Mouse (Mus musculus): Measurements from ENCODE around the gene Gstt1. TPM values are rescaled to one million over a fixed set of nuclear protein-coding genes. Genes with fewer than 3 reads are reported as not detected.
"Not testable (repeated sequence)": the region's sequence is repeated elsewhere in the genome, so short reads cannot be mapped to it uniquely, and the experiment has no call there.

The Gstt1 gene
- total RNA-seq (2021) = 10 to 100 TPM; 37.6 to 47.8 TPM
- long read RNA-seq, experiment 1, transcript Gstt1-201 (5 exons, 1,037 nt) = major isoform, 50 of 60 reads
- long read RNA-seq, experiment 1, partial matches to known transcripts = 1 of 60 reads
- long read RNA-seq, experiment 1, other reads (novel, unspliced or antisense) = 9 of 60 reads
- long read RNA-seq, experiment 2, transcript Gstt1-201 (5 exons, 1,037 nt) = major isoform, 22 of 24 reads
- long read RNA-seq, experiment 2, partial matches to known transcripts = 0 of 24 reads
- long read RNA-seq, experiment 2, other reads (novel, unspliced or antisense) = 2 of 24 reads

DNA sequence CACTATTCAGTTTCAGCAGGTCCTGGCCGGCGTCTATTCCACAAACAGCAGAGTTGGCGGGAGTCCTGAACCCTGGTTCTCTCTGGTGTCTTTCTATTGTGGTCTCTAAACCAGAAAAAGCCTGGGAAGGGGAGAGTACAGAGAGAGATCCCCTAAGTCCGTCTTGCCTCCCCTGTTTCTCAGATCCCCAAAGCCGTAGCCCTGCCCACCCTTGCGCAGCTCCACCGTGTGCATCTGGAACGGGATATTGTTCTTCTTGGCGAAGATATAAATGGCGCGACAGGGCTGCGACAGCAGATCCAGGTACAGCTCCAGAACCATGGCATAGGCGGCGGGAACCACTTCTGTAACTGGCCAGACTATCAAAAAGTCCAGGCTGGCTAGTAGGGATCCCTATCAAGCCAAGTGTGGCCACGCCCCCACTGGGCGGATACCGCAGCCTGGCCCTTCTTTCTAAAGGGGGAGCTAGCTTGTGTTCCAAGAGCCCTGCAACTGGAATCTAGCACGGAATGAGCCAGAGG, at the start of gene Gstt1:
Gstt1 (minus strand) TSS at position 409 of the 521 bp plus-strand sequence.
- peak; percentile 75 to 86 for DNase-seq

DNA sequence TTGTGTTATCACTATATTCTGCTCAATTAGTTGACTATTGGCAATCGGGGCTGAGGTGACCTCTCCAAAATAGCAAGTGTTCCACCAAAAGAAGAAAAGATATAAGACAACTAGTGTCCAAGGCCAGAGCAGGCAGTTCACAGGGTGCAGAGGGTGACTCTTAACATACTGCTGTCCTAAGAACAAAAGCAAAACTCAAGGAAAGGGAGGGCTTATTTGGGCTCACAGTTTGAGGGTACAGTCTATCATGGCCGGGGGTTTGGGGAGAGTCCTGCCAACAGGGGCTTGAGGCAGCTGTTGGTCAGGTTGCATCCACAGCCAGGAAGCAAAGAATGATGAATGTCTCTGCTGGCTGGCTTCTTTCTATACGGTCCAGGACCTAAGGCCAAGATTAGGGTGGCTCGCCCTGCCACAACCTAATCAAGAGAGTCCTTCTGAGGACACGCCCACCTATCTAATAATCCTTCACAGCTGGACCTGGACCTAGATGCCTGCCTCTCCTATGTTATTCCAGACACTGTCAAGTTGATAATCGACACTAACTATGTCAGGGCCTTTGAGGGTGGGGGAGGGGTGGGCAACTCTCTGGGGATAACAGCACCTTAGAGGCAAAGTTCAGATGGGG, 47.0 kb upstream of the Gstt1 start:
- DNase-seq = no peak

GRCm38 (mm10) chr10:75844800-75845199, 46.4 kb upstream of the Gstt1 start:
- no peak for DNase-seq

DNA sequence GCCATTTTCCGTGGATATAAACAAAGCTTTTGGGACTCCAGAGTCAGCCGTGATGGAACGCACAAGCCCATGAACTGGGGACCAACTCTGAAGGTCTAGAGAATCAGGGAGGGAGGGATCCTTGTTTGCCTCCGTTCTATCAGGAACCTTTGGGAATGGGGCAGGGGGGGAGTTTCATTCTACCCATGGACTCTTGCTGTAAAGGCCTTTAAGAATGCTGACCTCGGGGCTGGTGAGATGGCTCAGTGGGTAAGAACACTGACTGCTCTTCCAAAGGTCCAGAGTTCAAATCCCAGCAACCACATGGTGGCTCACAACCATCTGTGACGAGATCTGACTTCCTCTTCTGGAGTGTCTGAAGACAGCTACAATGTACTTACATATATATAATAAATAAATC, 45.5 kb upstream of the Gstt1 start:
- DNase-seq = not testable (repeated sequence)

- DNase-seq = no peak
Measured at GRCm38 (mm10) chr10:75839092-75839491, 40.7 kb upstream of the Gstt1 start.

GRCm38 (mm10) chr10:75837248-75837759, 38.9 kb upstream of the Gstt1 start, which contains the start of gene Gstt2:
TSS of gene Gstt2 (minus strand) at chr10:75837424.
- peak; percentile 94 to 96 for DNase-seq

- no peak for DNase-seq
Measured at GRCm38 (mm10) chr10:75835761-75836531, 37.6 kb upstream of the Gstt1 start.

- DNase-seq = peak; percentile 72 to 86
Measured at GRCm38 (mm10) chr10:75835307-75835706, 36.9 kb upstream of the Gstt1 start.

DNA sequence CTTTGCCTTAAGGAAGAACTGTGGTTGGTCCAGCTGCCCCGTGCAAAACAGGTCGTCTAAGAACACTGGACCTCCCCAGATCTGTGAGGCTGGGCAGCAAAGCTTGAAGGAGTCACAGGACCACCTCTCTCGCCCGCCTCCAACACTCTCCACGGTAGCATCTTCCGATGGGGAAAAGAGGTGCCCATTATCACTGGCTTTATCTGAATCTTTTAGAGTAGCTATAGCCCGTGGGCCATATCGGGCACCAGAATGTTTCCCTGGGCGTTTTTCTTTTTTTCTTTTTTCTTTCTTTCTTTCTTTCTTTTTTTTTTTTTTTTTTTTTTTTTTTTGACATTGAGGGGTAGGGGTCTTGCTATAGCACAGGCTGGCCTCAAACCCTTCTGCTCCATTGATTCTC, 36.3 kb upstream of the Gstt1 start:
- no peak for DNase-seq

DNA sequence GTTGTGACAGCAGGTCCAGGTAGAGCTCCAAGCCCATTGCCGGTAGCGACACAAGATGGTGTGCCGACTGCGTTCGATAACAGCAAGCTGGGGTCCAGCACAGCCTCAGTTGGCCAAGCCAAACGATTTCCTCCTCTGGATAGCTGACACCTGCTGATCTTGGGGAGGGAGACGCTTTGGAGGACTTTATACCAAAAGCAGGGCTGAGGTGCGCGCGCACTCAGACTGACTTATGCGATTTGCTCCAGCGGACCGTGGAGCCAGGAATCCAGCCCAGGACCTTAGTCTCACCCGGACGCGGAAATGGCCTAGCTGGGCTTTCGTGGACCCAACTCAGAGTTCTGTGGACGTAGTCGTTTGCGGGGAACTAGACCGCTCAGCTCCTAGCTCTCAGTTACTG, 35.9 kb upstream of the Gstt1 start:
- DNase-seq = peak; percentile 83 to 90

- DNase-seq = peak; percentile 15 to 55
Measured at GRCm38 (mm10) chr10:75833456-75834080, 35.2 kb upstream of the Gstt1 start.

DNA sequence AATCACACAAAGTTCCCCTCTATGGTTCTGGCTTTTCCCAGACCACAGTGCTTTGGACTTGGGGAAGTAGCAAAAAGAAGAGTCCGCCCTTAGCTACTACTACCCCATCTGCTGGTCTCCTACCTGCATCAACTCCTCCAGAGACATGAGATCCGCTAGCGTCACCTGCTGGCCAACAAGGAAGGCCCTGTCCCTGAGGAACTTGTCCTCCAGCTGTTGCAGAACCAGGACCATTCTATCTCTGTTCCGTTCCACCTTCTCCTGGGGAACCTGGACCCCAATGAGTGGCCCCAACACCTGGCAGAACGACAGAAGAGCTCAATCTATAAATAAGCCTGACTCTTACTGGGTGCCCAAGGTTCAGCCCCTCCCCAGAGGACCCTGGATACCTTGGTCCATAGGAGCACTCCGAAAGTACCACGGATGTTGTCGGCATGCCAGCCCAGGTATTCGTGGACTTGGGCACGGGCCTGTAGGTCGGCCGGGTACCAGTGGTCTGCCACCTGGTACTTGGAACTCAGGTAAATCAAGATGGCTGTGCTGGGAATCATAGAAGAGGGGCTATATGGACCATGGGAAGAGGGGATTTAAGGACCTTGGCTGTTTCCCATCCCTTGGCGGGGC, 34.0 kb upstream of the Gstt1 start:
- peak; percentile 80 to 84 for DNase-seq

GRCm38 (mm10) chr10:75830275-75830670, 31.9 kb upstream of the Gstt1 start:
- DNase-seq = no peak

DNA sequence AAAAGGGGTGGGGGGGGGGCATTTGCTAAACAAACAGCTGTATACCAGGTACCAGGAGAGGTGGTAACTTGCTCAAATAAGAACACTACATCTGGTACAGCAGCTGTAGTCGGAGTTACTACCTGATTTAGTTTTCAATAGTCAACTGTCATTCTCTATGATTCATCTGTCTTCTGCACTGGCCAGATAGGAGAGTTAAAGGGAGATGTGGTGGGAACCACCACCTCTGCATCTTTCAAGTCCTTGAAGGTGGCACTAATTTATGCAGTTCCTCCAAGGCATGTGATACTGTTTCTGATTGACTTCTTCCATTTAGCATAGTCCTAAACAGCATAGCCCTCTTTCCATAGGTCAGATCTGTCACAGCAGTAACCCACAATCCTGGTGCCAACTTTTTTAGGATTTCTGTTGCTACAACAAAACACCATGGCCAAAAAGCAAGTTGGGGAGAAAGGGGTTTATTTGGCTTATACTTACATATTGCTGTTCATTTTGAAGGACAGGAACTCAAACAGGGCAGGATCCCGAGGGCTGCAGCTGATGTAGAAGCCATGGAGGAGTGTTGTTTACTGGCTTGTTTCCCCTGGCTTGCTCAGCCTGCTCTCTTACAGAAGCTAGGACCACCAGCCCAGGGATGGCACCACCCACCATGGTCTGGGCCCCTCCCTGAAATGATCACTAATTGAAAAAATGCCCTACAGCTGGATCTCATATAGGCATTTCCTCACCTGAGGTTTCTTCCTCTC, 31.3 kb upstream of the Gstt1 start:
- no peak for DNase-seq

GRCm38 (mm10) chr10:75828500-75828931, 30.1 kb upstream of the Gstt1 start:
- peak; percentile 26 to 55 for DNase-seq

GRCm38 (mm10) chr10:75827668-75828360, 29.4 kb upstream of the Gstt1 start:
- peak; percentile 71 to 78 for DNase-seq

DNA sequence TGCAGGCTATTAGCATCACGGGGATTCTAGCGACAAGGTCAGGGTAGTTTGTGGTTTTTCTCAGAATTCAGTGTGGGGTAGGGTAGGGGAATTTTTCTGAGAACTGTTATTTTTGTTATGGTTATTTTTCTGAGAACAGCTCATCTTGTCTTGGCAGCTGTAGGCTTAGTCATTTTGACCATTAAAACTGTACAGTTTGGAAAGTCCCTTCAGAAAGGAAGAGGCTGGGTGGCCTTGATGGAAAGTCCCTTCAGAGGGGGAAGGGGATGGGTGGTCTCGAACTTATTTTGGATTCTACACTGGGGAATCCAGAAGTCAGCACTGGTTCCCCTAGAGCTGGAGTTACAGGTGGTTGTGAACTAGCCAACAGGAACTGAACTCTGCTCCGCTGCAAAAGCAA, 26.1 kb upstream of the Gstt1 start:
- DNase-seq = no peak

GRCm38 (mm10) chr10:75823782-75824181, 25.4 kb upstream of the Gstt1 start:
- no peak for DNase-seq

GRCm38 (mm10) chr10:75822443-75822842, 24.1 kb upstream of the Gstt1 start, which contains the start of gene Gstt4:
TSS of gene Gstt4 (minus strand) at chr10:75822543.
- no peak for DNase-seq

GRCm38 (mm10) chr10:75819882-75820281, 21.5 kb upstream of the Gstt1 start:
- no peak for DNase-seq
